Mouse (Mus musculus): ENCODE measurements at regions not wholly inside any gene's neighbourhood (a gene's known extent, or its start where the extent isn't known, plus 50 kb on each side); places are given as distances from the start of the nearest gene placed in this dataset.

DNA sequence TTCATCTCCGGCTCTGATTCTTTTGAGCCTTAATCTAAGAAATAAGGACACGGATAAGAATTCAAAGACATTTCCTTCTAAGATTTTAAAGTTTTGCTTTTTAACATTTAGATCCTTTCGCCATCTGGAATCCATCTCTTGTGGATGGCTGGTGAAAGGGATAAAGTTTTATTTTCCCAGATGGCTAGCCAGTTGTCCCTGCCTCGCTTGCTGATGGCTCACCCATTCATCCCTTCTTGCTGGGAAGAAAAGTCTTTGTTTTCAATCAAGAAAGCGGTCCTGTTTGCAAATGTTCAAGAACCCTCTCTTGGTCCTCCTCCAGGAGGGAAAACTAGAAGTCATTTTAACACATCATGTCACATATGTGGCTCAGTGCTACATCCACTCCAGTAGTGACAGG lies 346.8 kb downstream of the Fam19a5 start:
- TF ChIP-seq POLR2A (IDR thresholded peaks at IDR 0.05; ENCODE audit: borderline replicate concordance, control insufficient read depth, low read depth, low read length): no peak
- TF ChIP-seq CTCF (IDR thresholded peaks at IDR 0.05; ENCODE audit: control insufficient read depth, insufficient read depth, low read length): no peak

Data from bone marrow, adult 2 months (tissue).